Mouse (Mus musculus) myocyte (in vitro differentiated cells): ENCODE measurements at regions not wholly inside any gene's neighbourhood (a gene's known extent, or its start where the extent isn't known, plus 50 kb on each side); places are given as distances from the start of the nearest gene placed in this dataset.

Experiments
- E2F4 ChIP-seq: IDR thresholded peaks from one replicate; pipeline ENCODE4 v1.6.1; 2011; ENCODE audit warnings: mild to moderate bottlenecking, control low read depth, moderate library complexity; ENCODE audit not compliant: insufficient read depth
- MAX ChIP-seq: IDR thresholded peaks from one replicate; pipeline ENCODE4 v1.6.1; 2011; ENCODE audit warnings: low read depth, mild to moderate bottlenecking, control low read depth
- MYOD1 ChIP-seq, 3 experiments: IDR thresholded peaks; one replicate each; pipeline ENCODE4 v1.6.1; 2011; ENCODE audit warnings: control low read depth in 2 of 3, low read depth in 2 of 3, mild to moderate bottlenecking in 2 of 3, moderate library complexity in 1 of 3; ENCODE audit not compliant: insufficient read length in 2 of 3, control insufficient read depth in 1 of 3
- MYOG ChIP-seq, 3 experiments: IDR thresholded peaks; one replicate each; pipeline ENCODE4 v1.6.1; 2011; ENCODE audit warnings: control low read depth in 2 of 3, low read depth in 2 of 3, mild to moderate bottlenecking in 2 of 3; ENCODE audit not compliant: insufficient read length in 2 of 3, control insufficient read depth in 1 of 3, insufficient read depth in 1 of 3
- POLR2A ChIP-seq: IDR thresholded peaks from one replicate; pipeline ENCODE4 v1.6.1; 2011; ENCODE audit warnings: low read depth, mild to moderate bottlenecking, control low read depth, moderate library complexity; ENCODE audit not compliant: insufficient read length
- POLR2AphosphoS2 ChIP-seq: IDR thresholded peaks from one replicate; pipeline ENCODE4 v1.6.1; 2011; ENCODE audit warnings: low read depth, control low read depth; ENCODE audit not compliant: insufficient read length
- REST ChIP-seq: IDR thresholded peaks from one replicate; pipeline ENCODE4 v1.6.1; 2011; ENCODE audit warnings: mild to moderate bottlenecking, control low read depth, moderate library complexity; ENCODE audit not compliant: insufficient read depth, insufficient read length
- SRF ChIP-seq: IDR thresholded peaks from one replicate; pipeline ENCODE4 v1.6.1; 2011; ENCODE audit warnings: low read depth; ENCODE audit not compliant: control insufficient read depth, insufficient read length
- TCF12 ChIP-seq: IDR thresholded peaks from one replicate; pipeline ENCODE4 v1.6.1; 2011; ENCODE audit warnings: mild to moderate bottlenecking, control low read depth; ENCODE audit not compliant: poor library complexity, insufficient read depth, severe bottlenecking
- TCF3 ChIP-seq: IDR thresholded peaks from one replicate; pipeline ENCODE4 v1.6.1; 2011; ENCODE audit warnings: low read depth, control low read depth; ENCODE audit not compliant: insufficient read length
- USF1 ChIP-seq: IDR thresholded peaks from one replicate; pipeline ENCODE4 v1.6.1; 2011; ENCODE audit warnings: low read depth, mild to moderate bottlenecking, control low read depth, moderate library complexity

GRCm38 (mm10) chr4:64530585-64530984 is 483.8 kb upstream of the Tnc start:
- TF ChIP-seq POLR2A = no peak
- no peak for TF ChIP-seq USF1
- TF ChIP-seq TCF12 = no peak
- no peak for TF ChIP-seq REST
- no peak for TF ChIP-seq E2F4
- TF ChIP-seq MYOG (IDR thresholded peaks at IDR 0.05; ENCODE audit: control insufficient read depth in 1 of 3, insufficient read depth in 1 of 3, insufficient read length in 2 of 3, low read depth in 2 of 3) = no peak
- TF ChIP-seq MAX = no peak
- no peak for TF ChIP-seq MYOD1 (IDR thresholded peaks at IDR 0.05; ENCODE audit: control insufficient read depth in 1 of 3, insufficient read length in 2 of 3, low read depth in 2 of 3)
- no peak for TF ChIP-seq SRF
- no peak for TF ChIP-seq TCF3
- no peak for TF ChIP-seq POLR2AphosphoS2
